Mouse (Mus musculus) cerebellum, postnatal 10 days (tissue): ENCODE results near the gene Zfp385b.

Experiments
- DNase-seq, 2 experiments: peaks; one replicate each; pipeline ENCODE4 v3.0.0; 2021; ENCODE audit warnings: mixed read lengths in 2 of 2

Gene Zfp385b

DNA sequence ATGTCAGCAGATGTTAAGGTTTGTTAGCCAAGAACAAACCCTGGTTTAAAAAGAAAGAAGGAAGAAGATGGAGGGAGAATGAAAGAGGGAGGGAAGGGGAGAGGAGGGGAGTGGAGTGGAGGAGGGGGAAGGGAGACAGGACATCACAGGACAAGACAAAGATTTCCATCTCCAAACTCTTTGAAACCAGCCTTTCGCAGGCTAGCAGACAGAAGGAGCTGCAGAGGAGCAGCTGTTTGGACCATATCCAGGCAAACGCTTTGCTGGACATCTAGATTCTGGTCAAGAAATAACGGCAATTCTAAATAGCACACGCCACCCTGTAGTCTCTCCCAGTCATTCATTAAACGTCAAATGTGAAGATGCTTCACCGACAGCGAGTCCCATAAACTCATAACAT, 38.0 kb downstream of the Zfp385b start:
- DNase-seq = peak; percentile 48 to 49

DNA sequence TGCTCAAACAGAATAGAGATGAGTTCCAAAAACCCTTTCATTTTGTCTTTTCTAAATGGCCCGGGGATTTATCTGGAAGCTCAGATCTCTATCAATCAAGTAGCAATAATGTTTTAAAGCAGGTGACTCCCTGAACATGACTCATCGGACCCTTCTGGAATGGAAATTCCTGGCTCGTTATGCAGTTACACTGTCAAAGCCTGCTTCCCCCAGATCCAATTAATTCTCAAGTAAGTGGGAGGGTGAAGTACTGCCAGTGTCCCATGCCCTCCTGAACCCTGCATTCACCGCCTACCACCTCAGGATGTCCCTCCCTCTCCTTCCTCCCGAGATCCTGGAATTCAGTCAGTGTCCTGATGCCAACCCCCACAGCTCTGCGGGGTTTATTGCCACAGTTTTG, 41.7 kb downstream of the Zfp385b start:
- DNase-seq = no peak

DNA sequence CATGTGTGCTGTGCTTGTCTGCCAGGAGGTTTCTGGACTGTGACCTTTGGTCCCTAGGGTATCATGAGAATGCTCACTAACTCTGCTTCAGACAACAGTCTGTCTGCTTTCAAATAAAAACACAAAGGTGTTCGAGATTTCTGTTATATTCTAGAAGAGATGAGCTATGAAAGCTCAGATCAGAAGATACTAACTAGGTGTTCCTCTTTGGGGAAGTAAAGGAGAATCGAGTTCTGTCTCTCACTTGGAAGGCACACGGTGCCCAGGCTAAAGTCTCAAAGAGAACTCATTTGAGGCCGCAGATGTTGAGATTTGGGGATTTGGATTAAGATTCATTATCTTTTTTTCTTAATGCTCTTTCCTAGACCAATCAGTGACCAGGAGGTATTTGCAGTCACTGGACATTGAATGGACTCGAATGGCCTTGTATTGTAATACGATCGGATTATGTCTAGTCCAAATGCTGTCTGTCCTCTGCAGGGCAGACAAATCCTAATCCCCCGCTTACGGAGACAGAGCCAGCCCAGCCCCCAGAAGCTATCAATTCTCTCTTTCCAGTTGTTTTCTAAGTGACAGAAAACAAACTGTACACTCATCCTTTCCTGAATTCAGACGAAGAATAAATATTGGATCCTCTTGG, 42.3 kb downstream of the Zfp385b start:
- DNase-seq = no peak

DNA sequence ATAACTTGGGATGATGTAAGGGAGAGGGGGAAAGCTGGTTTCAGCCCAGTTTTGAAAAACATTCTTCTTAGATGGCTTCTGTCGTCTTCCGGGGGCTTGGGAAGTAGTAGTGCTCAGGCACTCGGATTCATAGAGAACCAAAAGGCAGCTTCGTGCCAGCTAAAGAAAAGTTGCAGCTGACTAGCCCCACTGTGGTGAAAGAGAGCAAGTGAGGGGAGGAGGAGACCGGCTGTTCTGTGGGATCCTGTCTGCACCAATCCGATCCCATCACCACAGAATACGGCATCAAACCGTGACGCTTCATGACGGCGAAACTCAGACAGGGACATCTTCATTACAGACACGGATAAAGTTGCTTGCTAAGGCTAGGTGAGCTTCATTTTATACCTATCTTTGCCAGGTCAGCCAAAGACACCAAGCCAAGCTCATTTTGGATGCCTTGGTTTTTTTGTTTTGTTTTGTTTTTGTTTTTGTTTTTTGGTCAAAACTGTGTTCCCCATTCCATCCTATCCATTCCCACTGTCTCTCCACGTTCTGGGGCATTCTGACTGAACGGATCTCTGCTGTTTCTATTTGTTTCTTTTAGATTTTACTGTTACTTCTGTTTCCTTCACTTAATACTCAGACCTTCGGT, 44.1 kb downstream of the Zfp385b start:
- peak; percentile 40 to 44 for DNase-seq

DNA sequence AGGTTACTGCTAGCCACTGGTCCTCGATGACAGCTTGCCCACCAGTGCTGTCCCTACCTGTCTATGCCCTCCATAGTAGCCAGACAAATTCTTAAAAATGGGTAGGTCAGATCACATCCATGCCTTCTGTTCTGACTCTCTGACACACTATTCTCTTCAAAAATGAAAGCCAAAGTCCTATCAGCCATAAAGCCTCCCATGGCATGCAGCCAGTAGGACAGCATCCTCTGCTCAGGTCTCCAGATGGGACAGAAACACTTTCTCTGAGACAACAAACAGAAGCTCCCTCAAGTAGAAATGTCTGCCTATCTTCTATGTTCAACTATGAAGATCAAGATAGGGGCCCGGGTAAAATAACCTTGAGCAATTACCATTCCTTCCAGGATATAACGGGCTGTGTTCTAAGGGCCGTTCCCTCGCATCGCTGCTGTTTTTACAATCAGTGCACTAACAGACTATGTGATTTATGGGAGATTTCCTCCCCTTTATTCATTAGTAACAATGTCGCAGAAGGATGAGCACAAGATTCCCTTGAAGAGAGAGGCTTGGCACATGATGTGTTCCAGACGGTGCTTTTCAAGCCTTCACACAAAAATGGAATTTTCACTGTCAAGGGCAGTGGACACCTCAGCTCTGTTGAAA, 49.3 kb downstream of the Zfp385b start:
- DNase-seq = peak; percentile 67 to 69

DNA sequence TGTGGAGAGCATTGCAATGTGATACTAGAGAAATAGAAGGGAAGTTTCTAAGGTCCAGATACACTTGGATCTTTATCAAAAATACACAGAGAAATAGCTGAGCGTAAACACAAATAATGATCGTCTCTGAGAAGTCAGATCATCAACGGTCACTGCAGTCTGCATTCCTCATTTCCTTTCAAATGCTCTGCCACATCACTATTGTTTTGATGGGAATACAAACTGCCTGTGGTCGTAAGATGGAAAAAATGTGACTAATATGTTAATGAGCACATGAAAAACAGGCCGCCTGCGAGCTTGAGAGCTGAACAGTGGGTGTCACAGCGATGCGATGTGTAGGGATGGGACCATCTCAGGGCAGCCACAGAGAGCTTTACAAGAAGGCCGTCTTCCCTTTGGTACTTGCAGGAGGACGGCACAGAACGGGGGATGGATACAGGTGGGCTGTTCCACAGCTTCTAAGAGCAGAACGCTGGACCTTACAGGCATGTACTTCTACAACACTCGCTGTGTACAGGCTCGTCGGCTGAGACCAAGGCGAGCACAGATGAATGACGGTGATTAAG, 51.0 kb downstream of the Zfp385b start:
- DNase-seq = peak in 1 of 2 experiments; percentile 17

DNA sequence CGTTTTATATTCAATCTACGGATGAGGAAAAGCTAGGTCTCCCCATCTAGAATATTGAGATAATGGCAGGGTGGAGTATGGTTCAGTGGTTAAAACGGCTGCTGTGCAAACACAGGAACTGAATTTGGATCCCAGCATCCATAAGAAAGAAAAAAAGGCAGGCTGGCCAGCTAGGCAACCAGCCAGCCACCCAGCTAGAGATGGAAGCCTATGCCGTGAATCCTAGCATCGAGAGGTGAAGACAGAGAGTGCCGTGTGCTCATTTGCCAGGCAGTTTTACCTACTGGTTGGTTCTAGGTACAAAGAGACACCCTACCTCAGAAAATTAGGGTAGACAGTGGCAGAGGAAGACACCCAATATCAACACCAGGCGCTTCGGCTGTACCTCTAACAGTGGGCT, 57.5 kb downstream of the Zfp385b start:
- peak; percentile 74 to 78 for DNase-seq

DNA sequence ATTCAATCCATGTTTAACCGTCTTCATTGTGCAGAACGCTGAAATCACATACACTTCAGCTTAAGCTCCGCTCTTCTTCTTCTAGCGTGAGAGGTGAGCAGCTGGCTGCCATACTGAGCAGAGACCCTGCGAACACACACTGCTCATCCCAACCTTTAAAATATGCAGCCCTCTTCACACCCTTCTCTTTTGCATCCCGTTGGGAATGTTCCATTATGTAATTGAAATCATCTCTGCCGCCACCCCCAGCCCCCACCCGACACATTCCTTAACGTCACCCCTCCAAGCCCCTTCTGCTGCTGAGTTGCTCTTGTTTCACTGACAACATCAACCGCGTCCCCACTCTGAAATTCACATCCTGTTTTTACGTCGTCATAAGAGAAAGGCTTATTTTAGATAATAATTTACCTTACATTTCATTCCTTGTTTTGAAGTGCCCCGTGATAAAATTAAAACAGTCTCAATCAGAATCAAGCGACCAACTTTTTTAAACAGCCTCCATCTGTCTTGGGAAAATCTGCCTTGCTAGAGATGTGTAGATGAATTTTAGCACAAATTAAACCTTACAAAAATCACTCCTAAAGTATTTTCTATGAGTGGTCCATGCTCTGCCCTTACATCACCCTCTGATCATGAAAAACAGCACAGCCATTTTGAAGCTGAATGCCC, 60.9 kb downstream of the Zfp385b start:
- DNase-seq = no peak

DNA sequence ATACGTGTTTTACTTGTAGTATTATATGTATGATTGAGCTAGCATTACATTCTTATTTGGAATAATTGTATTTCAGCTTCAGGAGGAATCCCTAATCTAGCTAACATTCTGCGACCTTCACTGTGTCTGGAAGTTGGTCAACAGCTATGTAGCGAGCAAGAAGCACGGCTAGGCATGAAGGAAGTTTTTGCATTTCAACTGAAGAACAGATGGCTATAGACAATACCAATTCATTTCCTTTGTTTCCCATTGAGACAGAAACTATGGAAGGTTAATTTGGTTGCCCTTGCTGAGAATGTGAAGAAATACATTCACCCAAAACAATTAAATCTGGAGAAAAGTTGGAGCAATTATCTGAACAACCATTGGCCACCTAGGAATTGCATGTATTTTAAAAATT, 66.9 kb downstream of the Zfp385b start:
- no peak for DNase-seq

DNA sequence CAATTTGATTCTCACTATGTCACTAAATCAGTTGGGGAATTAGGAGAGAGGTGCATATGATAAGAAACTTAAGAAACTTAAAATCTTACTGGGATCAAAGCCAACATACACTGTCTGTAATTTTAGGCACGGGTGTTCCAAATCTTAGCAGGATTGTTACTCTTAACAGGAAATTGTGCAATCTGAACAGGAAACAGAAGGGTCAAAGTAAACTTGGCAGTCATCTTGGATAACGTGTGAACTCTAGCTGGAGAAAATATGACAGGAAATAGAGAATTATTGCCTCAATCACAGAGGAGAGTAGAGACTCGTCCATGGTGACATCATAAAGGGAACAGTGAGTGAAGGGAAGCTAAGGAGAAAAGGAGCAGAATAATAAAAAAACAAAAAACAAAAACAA, 69.8 kb downstream of the Zfp385b start:
- no peak for DNase-seq

DNA sequence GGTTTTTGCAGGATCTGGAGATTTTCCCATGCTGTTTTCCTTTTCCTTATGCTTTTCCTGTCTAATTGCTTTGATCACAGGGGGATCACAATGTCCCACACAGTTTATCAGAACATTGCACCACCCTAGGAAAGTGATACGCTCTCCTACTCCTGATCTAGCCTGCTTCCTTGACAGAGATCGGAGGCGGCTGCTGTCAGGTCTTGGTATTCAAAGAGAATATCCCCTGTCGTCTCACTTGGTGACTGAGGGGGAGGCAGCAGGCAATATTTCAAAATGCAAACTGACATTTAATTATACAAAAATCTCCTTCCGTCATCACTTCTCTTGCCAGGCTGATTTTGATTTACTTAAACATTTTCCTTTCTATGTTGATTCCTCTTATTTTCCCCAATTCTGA, 73.0 kb downstream of the Zfp385b start:
- DNase-seq = no peak

DNA sequence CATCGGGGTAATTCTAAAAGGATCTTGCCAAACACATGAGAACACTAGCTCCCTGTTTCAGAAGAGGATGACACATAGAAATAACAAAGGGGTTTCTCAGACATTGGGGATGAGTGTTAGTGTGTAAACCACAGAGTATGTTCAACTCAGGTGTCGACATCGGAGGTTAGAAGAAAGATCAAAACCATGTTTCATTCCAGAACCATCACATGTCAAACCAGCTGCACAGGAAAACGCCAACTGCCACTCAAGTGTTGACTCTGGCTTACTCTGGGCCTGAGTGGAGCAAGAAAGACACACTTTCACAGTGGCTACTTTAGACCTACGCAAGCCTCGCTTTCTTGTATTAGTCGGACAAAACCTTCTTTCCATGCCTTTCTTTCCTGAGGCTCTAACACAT, 74.2 kb downstream of the Zfp385b start:
- DNase-seq = no peak

DNA sequence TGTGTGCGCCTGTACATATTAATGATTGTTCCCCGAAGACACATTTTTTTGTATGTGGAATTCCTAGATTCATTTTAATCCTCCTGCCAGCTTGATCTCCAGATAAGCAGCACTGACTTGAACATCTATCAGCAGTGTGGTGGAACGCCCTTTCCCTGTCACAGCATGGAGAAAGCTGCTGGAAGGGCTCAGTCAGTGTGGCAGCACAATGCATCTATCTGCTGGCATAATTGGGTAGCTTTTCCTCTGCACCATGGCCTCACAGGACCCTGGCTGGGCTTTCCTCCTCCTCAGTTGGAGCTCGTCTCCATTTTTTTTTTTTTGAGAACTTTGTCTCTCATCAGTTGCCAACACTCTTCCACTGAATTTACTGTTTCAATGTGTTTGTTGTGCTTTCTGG, 77.1 kb downstream of the Zfp385b start:
- DNase-seq = peak in 1 of 2 experiments; percentile 14

DNA sequence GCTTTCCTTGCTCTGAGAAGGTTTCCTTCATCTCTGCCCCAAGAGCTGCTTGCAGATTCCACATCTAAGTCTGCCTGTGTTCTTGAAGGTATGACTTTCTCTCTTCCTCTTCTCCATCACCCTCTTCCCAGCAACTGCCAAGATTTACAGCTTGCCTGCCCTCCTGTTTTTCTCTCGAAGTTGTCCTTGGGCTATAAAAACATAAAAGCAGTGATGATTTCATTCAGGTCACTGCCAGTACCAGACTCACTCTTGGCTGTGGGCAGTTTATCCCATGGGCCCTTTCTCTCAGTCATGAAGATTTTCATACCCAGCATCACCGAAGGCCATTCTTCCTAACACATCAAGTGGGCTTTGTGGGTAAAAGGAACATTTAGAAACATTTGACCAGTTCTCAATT, 89.2 kb downstream of the Zfp385b start:
- no peak for DNase-seq

DNA sequence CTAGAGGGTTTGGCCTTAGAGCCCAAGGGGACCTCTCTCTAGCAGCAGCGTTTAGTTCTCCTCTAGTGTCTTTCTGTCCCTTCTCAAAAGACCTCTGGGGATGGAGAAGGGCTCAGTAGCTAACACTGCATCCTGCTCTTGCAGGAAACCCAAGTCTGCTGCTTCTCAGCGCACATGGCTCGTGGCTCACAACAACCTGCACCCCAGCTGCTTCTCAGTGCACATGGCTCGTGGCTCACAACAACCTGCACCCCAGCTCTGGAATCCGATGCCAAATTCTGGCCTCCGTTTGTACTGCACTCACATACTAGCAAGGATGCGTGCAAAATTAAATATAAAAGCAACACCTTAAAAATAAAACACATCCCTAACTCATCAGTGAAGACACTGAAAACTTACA, 92.6 kb downstream of the Zfp385b start:
- no peak for DNase-seq

DNA sequence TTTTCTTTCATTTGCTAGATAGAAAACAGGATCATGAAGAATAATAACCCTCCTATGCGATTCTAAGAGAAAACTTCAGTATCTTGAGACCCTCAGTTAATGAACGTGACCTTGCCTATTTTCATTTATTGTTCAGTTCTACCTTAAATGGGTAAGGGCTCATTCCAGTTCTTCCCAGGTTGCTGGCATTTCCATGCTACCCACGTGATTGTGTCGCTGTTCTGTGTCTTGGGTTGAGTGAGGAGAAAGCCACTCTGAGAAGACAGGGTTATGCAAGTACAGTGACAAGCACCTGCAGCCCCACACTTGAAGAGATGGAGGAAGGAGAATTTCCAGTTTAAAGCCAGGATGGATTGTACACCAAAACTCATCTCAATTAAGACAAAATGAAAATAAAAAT, 98.6 kb downstream of the Zfp385b start:
- DNase-seq = peak; percentile 49 to 52

DNA sequence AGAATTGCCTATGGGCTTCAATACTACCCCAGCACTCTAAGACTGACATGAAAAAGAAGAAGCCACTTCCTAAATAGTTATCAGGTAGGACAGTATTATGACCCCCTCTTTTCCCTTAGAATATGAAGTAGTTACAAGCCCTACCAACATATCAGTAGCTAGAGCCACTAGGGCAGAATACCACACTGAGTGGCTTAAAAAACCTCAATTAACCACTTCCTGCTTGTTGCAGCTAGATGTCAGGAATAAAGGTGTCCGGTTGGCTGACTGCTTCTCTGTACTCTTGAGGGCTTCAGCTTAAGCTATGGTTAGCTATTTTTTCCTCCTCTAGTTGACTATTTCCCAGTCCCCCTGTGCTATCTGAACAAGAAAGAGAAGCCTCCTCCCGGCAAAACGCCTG, 103.1 kb downstream of the Zfp385b start:
- no peak for DNase-seq

DNA sequence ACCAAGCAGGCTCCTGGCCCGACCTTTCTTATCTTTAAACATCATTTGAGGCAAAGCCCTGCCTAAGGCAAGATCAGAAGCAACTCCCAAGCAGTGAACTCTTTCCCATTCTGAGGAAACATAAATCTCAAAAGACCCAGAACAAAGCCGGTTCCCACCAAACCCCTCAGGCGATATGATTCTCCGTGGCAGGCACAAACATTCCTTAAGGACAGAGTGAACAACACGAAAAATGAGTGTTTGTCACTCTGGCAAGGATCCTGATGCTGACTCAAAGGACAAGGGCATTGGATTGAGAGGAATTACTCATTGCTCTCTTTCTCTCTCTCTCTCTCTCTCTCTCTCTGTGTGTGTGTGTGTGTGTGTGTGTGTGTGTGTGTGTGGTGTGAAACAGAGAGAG, 105.6 kb downstream of the Zfp385b start:
- DNase-seq = no peak

DNA sequence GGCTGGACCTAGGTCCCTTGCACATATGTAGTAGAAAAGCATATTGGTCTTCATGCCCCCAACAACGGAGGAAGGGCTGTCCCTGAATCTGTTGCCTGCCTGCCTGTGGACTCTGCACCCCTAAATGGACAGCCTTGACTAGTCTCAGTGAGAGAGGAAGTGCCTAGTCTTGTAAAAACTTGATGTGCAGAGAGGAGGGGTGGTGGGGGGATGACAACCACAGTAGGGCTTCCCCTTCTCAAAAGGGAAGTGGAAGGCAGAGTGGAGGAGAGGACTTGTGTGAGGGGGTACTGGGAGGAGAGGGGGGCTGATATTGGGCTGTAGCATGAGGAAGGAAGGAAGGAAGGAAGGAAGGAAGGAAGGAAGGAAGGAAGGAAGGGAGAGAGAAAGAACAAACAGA, 107.7 kb downstream of the Zfp385b start:
- DNase-seq = no peak

DNA sequence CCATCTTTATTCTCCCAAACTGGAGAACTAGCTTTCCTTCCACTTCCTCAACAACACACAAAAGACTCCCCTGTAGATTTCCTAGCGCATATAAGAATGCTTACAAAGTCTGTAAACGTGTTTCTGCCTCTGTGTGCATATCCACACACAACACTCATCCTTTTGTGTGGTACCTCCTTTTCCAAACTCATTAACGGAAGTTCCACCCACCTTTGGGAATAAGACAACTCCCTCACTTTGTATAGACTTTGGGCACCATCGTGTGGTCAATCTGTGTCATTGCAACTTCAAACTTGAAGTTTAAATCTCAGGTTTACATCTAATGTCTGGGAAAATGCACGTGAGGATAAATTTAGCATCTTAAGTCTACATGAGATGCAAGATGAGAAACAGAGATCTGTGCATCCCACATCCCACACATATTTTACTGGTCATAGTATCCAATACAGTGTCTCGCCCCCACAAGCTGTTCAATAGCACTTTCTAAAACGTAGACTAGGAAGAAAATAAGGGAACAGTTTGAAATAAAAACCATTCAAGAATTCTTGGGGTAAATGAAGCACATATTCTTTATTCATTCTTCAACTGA, 110.1 kb downstream of the Zfp385b start:
- peak; percentile 57 to 67 for DNase-seq

DNA sequence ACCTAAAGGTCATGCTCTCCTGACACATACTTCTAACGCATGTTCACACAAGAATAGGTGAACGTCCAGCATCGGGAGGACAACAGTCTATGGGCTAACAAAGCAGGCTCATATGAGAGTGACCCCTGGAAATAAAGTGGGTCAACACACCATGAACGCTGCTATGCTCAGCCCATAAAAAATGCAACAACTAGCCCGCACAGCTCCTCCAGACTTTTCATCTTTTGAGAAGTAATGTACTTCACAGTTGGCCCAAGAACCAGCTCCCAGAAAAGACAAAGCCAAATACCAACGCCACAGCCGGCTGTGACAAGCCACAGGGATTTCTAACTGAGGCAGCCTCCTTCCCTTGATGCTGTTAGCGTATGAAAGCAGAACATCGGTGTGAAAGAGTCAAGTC, 112.3 kb downstream of the Zfp385b start:
- no peak for DNase-seq

DNA sequence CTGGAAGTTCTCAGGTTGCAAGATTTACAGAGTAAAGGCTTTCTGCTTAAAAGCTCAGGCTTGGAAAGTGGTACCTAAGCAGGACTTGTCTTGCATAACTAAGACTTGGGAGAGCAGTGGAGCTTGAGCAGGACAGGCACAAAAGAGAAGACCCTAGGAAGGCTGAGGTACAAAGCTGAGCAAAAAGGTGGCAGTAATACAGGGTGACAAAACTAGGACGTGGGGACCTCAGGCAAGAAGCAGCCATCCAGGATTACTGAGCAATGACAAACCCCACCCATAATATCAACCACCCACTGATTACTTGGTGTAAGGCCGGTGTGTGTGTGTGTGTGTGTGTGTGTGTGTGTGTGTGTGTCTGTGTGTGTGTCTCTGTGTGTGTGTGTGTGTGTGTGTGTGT, 114.0 kb downstream of the Zfp385b start:
- DNase-seq = no peak

DNA sequence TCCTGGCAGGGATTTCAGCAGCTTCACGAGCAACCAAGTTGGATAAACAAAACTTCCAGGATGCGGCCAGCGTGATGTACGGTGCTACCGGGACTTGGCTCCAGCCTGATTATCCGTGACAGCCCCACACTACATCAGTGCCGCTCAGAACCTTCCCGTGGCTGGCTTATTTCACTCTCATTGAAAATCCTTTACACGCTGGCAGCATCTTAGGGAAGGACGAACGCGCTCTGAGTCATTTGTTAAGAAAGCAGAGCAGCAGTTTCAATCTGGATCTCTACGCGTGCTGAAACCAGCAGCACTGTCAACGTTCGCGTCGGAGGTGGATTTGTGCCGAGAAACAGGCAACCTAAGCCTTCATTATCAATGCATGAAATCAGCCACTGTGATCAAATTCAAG, 116.4 kb downstream of the Zfp385b start:
- peak; percentile 42 to 54 for DNase-seq
